Mouse (Mus musculus) T-cell, adult 66 days (primary cell): Measurements from ENCODE around the gene Gm1043. TPM values are rescaled to one million over a fixed set of nuclear protein-coding genes. Genes with fewer than 3 reads are reported as not detected.

ENCODE experiments used
- total RNA-seq, 2 experiments: library from RNA; stranded (reverse); gene quantifications; 3 replicates in 1 of 2; 4 replicates in 1 of 2; pipeline ENCODE4 v1.2.4; 2023

The Gm1043 gene
- total RNA-seq: 10 to 100 TPM; 30.4 to 36.1 TPM

DNA sequence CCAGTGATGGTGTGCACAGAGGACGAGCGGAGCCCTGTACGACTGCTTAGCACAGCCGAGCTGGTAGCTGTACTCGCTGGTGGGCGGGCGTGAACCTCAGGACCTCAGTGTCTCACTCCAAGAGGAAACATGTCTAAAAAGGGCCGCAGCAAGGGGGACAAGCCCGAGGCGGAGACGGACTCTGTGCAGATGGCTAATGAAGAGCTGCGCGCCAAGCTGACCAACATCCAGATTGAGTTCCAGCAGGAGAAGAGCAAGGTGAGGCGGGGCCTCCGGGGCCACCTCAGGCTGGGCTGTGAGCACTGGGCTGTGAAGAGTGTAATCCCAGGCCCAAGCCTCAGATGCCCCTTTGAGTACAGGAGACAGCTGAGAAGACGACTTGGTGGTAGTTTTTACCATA is at the start of gene Gm1043:
Gm1043 (plus strand) TSS at position 130 of the 400 bp plus-strand sequence.

DNA sequence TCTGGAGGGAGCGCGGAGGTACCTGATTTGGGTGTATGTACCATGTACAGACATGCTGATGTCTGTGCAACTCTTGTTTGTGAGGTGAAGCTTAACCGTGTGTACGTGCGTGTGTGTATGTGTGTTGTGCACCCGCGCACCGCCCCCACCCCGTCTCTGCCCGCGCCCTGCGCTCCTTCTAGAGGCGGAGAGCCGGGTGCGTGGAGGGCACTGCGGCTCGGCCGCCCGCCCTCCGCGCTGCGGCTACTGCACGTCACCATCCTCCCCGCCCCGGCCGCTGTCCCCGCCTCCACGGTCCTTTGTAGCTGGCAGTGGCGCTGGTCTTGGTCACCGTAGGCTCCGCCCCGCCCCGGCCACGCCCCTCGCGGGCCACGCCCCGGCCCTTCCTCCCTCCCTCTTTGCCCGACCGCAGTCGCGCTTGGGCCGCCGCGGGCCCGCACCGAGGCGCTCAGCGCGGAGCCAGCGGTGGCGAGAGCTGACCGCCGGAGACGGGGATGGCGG is 156.5 kb downstream of the Gm1043 start, which contains the start of gene Crmp1:
Crmp1 (plus strand) TSS at position 290 of the 501 bp plus-strand sequence.

Other genes starting within 250 kb of the Gm1043 start
- not detected for gene Ppp2r2c, start 216.9 kb upstream of the Gm1043 start, total RNA-seq
- 1 to 10 TPM; 3.3 to 4.1 TPM for gene Wfs1, start 96.2 kb upstream of the Gm1043 start, total RNA-seq
- gene Crmp1, start 156.6 kb downstream of the Gm1043 start, total RNA-seq: 10 to 100 TPM; 16.0 to 18.3 TPM